17 mouse cellular contexts compared by ENCODE assay signal in the genomic region with DNA sequence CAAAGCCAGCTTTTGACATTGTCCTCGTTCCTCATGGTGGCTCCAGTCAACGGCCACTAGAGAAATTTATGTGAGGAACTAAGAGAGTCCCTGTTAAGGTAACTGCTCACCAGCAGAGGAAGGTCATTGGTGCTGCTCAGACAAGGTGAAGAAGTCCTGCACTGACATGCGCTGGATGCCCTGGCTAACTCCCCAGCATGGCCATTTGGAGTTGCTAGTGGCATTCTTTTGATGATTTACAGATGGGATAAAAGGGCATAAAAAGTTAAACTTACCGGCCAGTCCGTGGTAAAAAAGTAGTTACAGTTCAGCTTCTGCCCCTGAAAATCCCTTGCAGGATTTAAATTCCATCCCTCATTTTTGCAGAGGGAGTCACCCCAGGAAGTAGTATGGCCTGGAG. TPM values are rescaled to one million over a fixed set of nuclear protein-coding genes. Genes with fewer than 3 reads are reported as not detected.
A peak's percentile ranks its signal among the peaks of the same experiment; 100 is the strongest.
DNase-seq lines count a peak whose midpoint lies in the region; ATAC-seq and TF ChIP-seq lines count a peak whose summit lies in the region.
"Had no signal": no experiment of that assay in that cellular context is flagged by ENCODE, and none has a peak within 500 bp of the region (broad histone marks: within the 10 kb centered on the region; RNA-seq: fewer than 3 reads in every experiment).

No protein-coding gene starts in this region.

- TF ChIP-seq CTCF in kidney, adult 2 months (conservative IDR thresholded peaks at IDR 0.05; ENCODE audit: insufficient read depth, insufficient read length, low read depth, low read length), result no peak

- H3K4me3 ChIP-seq in kidney, adult 2 months (ENCODE audit: insufficient read depth, low read depth, low read length), result no peak overlapping the region
- no peak overlapping the region for H3K4me3 ChIP-seq in kidney, embryonic 14.5 days (ENCODE audit: low read length)
- no peak overlapping the region for H3K4me3 ChIP-seq in kidney, embryonic 15.5 days (replicated peaks)
- H3K4me3 ChIP-seq: embryonic facial prominence, embryonic 10.5 days; forebrain, embryonic 13.5 days; hindbrain, embryonic 13.5 days had no signal

- no peak for ATAC-seq in kidney, embryonic 14.5 days (ENCODE audit: low FRiP score, low TSS enrichment)
- no peak for ATAC-seq in kidney, embryonic 15.5 days (replicated peaks; ENCODE audit: low FRiP score)
- ATAC-seq: forebrain, embryonic 13.5 days; forebrain, postnatal 0 days; hindbrain, postnatal 0 days had no signal

- no peak overlapping the region for H3K27ac ChIP-seq in kidney, adult 2 months (ENCODE audit: insufficient read depth, low read depth, low read length)
- no peak overlapping the region for H3K27ac ChIP-seq in kidney, embryonic 14.5 days (ENCODE audit: low read depth, low read length)
- peak overlapping the region; percentile 9; the same call in 1 of the 2 replicates for H3K27ac ChIP-seq in kidney, embryonic 15.5 days
- H3K27ac ChIP-seq: embryonic facial prominence, embryonic 10.5 days; forebrain, embryonic 13.5 days; hindbrain, embryonic 13.5 days; hindbrain, postnatal 0 days had no signal

- H3K27me3 ChIP-seq in kidney, adult 2 months (replicated peaks; ENCODE audit: control insufficient read depth, insufficient read depth, low read length), result no peaks in the 10 kb centered on the region
- H3K27me3 ChIP-seq in kidney, embryonic 14.5 days (ENCODE audit: control insufficient read depth, insufficient read depth, low read length), result no peaks in the 10 kb centered on the region
- peaks cover 4% of the 10 kb centered on the region; the same call in 1 of the 2 replicates for H3K27me3 ChIP-seq in kidney, embryonic 15.5 days

- no peaks in the 10 kb centered on the region; the same call in 1 of the 2 replicates for H3K4me1 ChIP-seq in kidney, adult 2 months (ENCODE audit: control insufficient read depth, insufficient read depth, low read length)
- peaks cover 9% of the 10 kb centered on the region for H3K4me1 ChIP-seq in kidney, embryonic 14.5 days (ENCODE audit: control insufficient read depth, insufficient read depth, low read length)
- peaks cover 13% of the 10 kb centered on the region for H3K4me1 ChIP-seq in kidney, embryonic 15.5 days
- H3K4me1 ChIP-seq: forebrain, embryonic 13.5 days; hindbrain, embryonic 13.5 days had no signal

- intact Hi-C loops in left cerebral cortex, postnatal 36 days (cut with DNase I), result no loop called here

- peak; percentile 77 for DNase-seq in kidney, adult 2 months
- peak; percentile 48 for DNase-seq in kidney, postnatal 14 days
- DNase-seq in left cerebral cortex, postnatal 36 days (ENCODE audit: low spot score in 2 of 2), result no peak
- no peak for DNase-seq in frontal cortex, postnatal 14 days (ENCODE audit: low spot score in 2 of 2)
- DNase-seq in lung, adult 18-20 months, result no peak
- DNase-seq: adrenal gland, postnatal 25 days; cerebellum, adult 18-20 months; cerebellum, adult 9-11 months; forebrain, postnatal 0 days; gastrocnemius, postnatal 36 days; heart, postnatal 10 days had no signal

- H3K9me3 ChIP-seq in kidney, embryonic 14.5 days (ENCODE audit: control insufficient read depth, low read length), result no peaks in the 10 kb centered on the region
- no peaks in the 10 kb centered on the region for H3K9me3 ChIP-seq in kidney, embryonic 15.5 days (replicated peaks)
- H3K9me3 ChIP-seq: embryonic facial prominence, embryonic 10.5 days; forebrain, embryonic 13.5 days; hindbrain, embryonic 13.5 days had no signal

- TF ChIP-seq POLR2A in kidney, adult 2 months (IDR thresholded peaks at IDR 0.05; ENCODE audit: low read depth, low read length), result no peak

- H3K9ac ChIP-seq in kidney, embryonic 14.5 days (ENCODE audit: low read depth, low read length), result no peak overlapping the region
- no peak overlapping the region for H3K9ac ChIP-seq in kidney, embryonic 15.5 days
- H3K9ac ChIP-seq: forebrain, embryonic 13.5 days; forebrain, postnatal 0 days; hindbrain, embryonic 13.5 days had no signal

- no peaks in the 10 kb centered on the region for H3K36me3 ChIP-seq in kidney, adult 2 months (ENCODE audit: control insufficient read depth, insufficient read depth, low read length)
- H3K36me3 ChIP-seq in kidney, embryonic 14.5 days (ENCODE audit: control insufficient read depth, insufficient read depth, low read length), result no peaks in the 10 kb centered on the region
- H3K36me3 ChIP-seq in kidney, embryonic 15.5 days, result no peaks in the 10 kb centered on the region
- H3K36me3 ChIP-seq: embryonic facial prominence, embryonic 10.5 days; hindbrain, embryonic 13.5 days had no signal

- no peak overlapping the region for H3K4me2 ChIP-seq in kidney, embryonic 14.5 days (replicated peaks; ENCODE audit: low read depth, low read length)
- no peak overlapping the region for H3K4me2 ChIP-seq in kidney, embryonic 15.5 days
- H3K4me2 ChIP-seq: forebrain, embryonic 13.5 days; hindbrain, embryonic 13.5 days had no signal

- WGBS in kidney, adult 2 months, result 34% methylated on average over 5 of the region's 5 CpGs
- WGBS in kidney, embryonic 14.5 days, result 55% methylated on average over 5 of the region's 5 CpGs
- WGBS in kidney, embryonic 15.5 days, result 59% methylated on average over 5 of the region's 5 CpGs

RNA-seq across cellular contexts. Expression of a gene that starts 42.6 kb away (rescaled TPM):
- polyA plus RNA-seq in kidney, adult 2 months (2012; rRNA removed), result 20.1 and 20.7 TPM in 2 replicates
- 82.8 and 88.6 TPM in 2 replicates for polyA plus RNA-seq in kidney, embryonic 14.5 days (2014; fragmentation: Nextera tagmentation; extraction: Ambion mirVana)
- 87.9 and 89.6 TPM in 2 replicates for polyA plus RNA-seq in kidney, embryonic 15.5 days (2015; fragmentation: Nextera tagmentation; extraction: Ambion mirVana)
- 1 to 10 TPM in 1 of 2 experiments, under 1 TPM in 1; 0.99 to 1.2 TPM for total RNA-seq in left cerebral cortex, postnatal 36 days (2021)

Comparison
In these comparisons a context has a peak if more than half of its experiments do, and no peak if none do; other contexts are left out.
1. DNase-seq: peak in kidney, adult 2 months (single experiment) and kidney, postnatal 14 days (single experiment); none in left cerebral cortex, postnatal 36 days (0 of 2), frontal cortex, postnatal 14 days (0 of 2) and lung, adult 18-20 months (0 of 2).